Mouse (Mus musculus): ENCODE results near the gene Clic1.
A peak's percentile ranks its signal among the peaks of the same experiment; 100 is the strongest.

Clic1 gene

GRCm38 (mm10) chr17:35045807-35046680, 3.7 kb upstream of the Clic1 start:
- DNase-seq = peak; percentile 61

- DNase-seq = peak; percentile 96
These were observed 2.9 kb upstream of the Clic1 start, which contains the start of gene Msh5 for GRCm38 (mm10) chr17:35046681-35047455. Msh5 (minus strand) TSS chr17:35046745.

- DNase-seq = no peak
These were observed 2.1 kb upstream of the Clic1 start for GRCm38 (mm10) chr17:35047688-35048087.

- no peak for DNase-seq
These were observed 1.4 kb upstream of the Clic1 start for GRCm38 (mm10) chr17:35048149-35048931.

GRCm38 (mm10) chr17:35048932-35049440, 780 bp upstream of the Clic1 start:
- no peak for DNase-seq

DNA sequence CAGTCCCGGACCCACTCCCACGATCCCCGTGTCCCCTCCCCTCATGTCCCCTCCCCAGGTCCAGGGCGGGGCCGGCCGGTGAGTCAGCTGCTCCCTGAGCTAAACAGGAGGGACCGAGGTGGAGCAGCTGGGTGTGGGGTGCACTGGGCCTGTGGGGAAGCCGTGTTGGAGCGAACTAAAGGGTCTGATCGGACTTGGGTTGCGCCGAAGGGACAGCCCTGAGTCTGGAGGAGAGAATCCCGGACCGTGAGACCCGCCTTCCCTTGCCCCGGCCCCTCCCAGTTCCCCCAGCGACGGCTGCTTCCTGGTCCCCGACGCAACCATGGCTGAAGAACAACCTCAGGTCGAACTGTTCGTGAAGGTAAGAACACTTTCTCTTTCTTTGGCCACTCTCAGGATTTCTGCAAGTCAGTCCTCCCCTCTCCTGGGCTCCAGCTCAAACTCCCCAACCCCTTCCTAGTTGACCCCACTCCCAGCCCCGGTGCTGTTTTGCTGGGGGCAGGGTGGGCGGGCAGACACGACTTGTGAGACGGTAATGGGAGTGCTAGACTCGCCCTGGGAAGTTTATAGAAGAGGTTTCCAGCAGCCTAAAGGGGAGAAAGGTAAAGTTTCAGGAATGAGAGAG, 472 bp downstream of the Clic1 start:
- DNase-seq = no peak

DNA sequence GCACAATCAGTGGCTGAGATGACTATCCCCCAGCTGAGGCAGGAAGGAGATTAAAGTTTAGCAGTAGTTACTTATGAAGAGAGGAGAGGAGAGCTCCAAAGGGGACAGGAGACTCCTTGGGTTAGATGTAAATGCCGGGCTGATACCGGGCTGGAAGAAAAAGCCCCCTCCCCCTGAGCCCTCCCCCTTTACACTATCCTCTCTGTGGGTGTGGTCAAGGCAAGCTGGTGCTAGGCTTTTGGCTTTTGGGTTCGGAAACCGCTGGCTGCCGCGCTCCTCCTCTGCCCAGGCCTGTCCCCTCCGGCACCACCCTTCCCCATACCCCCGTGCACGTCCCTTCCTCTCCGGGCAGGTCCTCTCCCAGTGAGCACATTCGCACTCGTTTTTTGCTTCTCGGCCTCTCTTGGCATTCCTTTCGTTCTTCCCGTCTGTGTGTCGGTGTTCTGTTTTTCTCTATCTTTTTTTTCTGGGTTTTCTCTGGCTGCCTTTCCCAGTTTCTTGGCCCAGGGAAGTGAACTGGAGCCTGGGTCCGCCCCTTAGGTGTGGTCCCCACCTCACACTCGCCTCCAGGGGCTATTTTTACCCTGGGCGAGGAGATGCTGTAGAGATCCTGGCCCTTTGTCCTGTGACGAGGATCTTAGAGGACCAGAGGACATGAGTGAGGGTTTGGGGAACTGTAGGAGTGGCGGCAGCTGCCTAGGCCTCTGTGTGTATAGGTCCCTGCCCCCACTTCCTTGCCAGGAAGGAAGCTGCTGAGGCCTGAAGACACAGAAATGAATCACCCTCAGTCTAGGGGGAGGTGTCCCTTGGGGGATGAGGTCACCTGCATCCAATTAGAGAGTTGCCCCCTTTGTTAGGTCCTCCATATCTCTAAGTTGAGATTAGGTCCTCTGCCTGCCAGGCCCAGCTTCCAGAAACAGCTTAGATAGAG, 1.7 kb downstream of the Clic1 start:
- peak; percentile 67 for DNase-seq

GRCm38 (mm10) chr17:35052271-35052798, 2.6 kb downstream of the Clic1 start:
- DNase-seq = no peak

GRCm38 (mm10) chr17:35055691-35056495, 6.1 kb downstream of the Clic1 start:
- DNase-seq = no peak

GRCm38 (mm10) chr17:35057090-35057489, 7.3 kb downstream of the Clic1 start:
- no peak for DNase-seq

GRCm38 (mm10) chr17:35058316-35058715, 8.6 kb downstream of the Clic1 start:
- DNase-seq = peak; percentile 41

DNA sequence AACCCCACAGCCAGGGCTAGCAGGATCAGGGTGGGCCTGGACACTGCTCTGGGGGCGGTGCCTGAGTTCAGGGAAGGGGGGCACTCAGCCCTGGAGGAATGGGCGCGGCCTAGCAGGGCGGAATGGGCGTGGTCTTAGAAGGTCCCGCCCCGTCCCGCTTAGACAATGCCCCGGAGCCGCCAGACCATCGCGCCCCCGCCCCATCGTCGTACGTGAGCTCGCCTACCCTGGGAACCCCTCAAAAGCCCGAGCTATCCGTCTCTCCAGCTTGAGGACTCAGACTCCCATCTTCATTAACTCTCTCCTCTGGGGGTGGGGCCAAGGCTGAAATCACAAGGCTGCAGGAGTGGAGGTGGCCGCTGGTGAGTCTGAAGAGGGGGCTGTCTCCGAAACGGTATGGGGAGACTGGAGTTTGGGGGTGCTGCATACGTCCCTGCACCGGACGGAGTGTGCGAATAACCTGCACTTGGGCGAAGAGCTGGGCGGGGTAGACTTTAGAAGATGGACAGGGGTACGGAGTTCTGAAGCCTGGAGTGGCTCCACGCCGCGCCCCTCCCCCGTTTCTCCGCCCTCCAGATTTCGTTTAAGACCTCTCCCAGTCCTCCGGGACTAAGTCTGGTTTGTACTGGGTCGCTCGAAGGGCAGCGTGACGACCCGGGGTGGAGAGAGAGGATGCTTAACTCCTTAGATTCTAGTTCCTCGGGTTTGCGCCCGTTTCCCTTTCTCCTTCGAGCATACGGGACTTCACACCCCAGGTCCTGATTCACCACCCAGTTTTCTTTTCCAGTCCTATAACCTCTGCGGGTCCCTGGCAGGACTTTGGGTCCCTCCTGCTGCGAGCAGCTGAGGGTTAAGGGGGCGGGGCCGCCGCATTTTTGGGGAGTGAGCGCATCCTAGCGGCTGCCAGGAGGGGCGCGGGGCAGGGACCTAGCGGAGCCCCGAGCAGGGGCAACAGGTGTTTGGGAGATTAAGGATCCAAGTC, 9.4 kb downstream of the Clic1 start, which contains the start of gene Ddah2:
Ddah2 (plus strand) TSS at position 125 of the 982 bp plus-strand sequence.
- peak; percentile 87 for DNase-seq

DNA sequence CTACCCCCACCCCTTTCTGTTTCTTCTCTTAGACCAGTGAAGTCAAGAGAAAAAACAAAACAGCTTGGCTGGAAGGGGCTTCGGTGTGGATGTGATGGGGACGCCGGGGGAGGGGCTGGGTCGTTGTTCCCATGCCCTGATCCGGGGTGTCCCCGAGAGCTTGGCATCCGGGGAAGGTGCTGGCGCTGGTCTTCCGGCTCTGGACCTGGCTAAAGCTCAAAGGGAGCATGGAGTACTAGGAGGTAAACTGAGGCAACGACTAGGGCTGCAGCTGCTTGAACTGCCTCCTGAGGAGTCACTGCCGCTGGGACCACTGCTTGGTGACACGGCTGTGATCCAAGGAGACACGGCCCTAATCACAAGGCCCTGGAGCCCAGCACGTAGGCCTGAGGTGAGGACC, 10.3 kb downstream of the Clic1 start:
- DNase-seq = peak; percentile 62

DNA sequence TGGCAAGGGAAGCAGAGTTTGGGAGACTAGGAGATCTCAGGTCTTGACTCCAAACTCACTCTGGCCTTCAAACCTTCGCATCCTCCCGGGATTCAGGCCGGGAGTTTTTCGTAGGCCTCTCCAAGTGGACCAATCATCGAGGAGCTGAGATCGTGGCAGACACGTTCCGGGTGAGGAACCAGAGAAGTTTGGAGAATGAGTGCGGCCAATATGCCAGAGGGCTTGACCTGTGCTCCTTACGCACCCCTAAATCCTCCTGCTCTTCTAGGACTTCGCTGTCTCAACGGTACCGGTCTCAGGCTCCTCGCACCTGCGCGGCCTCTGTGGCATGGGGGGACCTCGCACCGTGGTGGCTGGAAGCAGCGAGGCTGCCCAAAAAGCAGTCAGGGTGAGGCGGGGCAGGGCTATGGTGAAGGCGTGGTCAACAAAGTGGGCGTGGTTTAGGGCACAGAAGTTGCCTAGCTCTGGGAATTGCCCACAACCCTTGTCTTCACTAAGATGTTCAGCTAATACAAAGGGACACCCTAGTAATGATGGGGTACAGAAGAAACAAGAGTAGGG, 11.1 kb downstream of the Clic1 start:
- DNase-seq = peak; percentile 50

DNA sequence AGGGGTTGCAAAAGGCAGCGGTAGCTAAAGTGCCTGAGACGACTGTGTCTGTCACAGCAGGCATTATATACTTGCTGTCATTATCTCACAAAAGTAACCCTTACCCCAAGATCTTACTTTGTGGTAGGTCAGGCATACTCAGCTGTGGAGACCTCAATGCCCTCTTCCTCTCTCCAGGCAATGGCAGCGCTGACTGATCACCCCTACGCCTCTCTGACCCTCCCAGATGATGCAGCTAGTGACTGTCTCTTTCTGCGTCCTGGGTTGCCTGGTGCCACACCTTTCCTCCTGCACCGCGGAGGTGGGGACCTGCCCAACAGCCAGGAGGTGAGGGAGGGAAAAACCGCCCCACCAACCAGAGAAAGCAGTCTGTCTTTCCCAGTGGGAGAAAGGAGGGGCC, 11.5 kb downstream of the Clic1 start:
- no peak for DNase-seq

GRCm38 (mm10) chr17:35063466-35063865, 13.7 kb downstream of the Clic1 start:
- no peak for DNase-seq

DNA sequence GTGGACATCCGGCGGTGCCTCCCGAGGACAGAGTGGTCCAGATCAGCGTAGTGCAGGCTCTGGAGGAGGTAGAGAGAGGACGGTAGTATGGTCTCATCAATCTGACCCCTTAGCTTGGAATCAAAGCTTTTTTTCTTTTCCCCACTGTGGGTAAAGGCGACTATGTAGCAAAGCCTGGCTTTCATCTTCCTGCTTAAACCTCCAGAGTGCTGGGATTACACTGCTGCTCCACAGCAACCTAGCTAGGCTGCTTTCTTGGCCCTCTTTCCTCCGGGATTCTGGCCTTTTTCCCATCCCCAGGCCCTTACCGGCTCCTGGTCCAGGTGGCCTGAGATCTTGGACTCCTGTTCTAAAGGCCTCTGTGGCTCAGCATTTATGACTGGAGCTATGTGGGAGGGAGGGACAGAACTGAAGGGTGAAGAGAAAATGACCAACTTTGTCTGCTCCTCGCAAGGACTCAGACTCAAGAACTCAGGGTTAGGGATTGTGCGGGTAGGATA, 14.7 kb downstream of the Clic1 start:
- peak; percentile 78 for DNase-seq

Measured in cerebellum, adult 9-10 months (tissue).